Mouse (Mus musculus) hindbrain, embryonic 12.5 days (tissue): ENCODE measurements around the gene Kyat1. TPM values are rescaled to one million over a fixed set of nuclear protein-coding genes. Genes with fewer than 3 reads are reported as not detected.

ENCODE experiments used
- ATAC-seq: fragments of 200-750 bp; cut with Nextera tagmentation; 2 replicates; pipeline ENCODE4 v1.8.0; 2017; ENCODE audit warnings: moderate TSS enrichment; ENCODE audit not compliant: low FRiP score
- H3K27ac ChIP-seq: fragments of 300-500 bp; sonication (generic); 2 replicates; pipeline ENCODE4 v1.5.1; 2016; ENCODE audit warnings: mild to moderate bottlenecking
- H3K27me3 ChIP-seq: fragments of 300-500 bp; sonication (generic); 2 replicates; pipeline ENCODE4 v1.6.1; 2016; ENCODE audit warnings: mild to moderate bottlenecking
- H3K36me3 ChIP-seq: fragments of 300-500 bp; sonication (generic); 2 replicates; pipeline ENCODE4 v1.6.1; 2016; ENCODE audit warnings: mild to moderate bottlenecking
- H3K4me1 ChIP-seq: fragments of 300-500 bp; sonication (generic); 2 replicates; pipeline ENCODE4 v1.6.1; 2016
- H3K4me2 ChIP-seq: fragments of 300-500 bp; sonication (generic); replicated peaks from 2 replicates; pipeline ENCODE4 v1.6.1; 2016; ENCODE audit warnings: mild to moderate bottlenecking
- H3K4me3 ChIP-seq: fragments of 300-500 bp; sonication (generic); 2 replicates; pipeline ENCODE4 v1.5.1; 2016; ENCODE audit warnings: mild to moderate bottlenecking
- H3K9ac ChIP-seq: fragments of 300-500 bp; sonication (generic); 2 replicates; pipeline ENCODE4 v1.6.1; 2016; ENCODE audit warnings: mild to moderate bottlenecking, moderate library complexity
- H3K9me3 ChIP-seq: fragments of 300-500 bp; sonication (generic); replicated peaks from 2 replicates; pipeline ENCODE4 v1.6.1; 2016; ENCODE audit warnings: mild to moderate bottlenecking
- WGBS: fragments of 180-500 bp; shearing (Covaris S2); methylation state at CpG from one replicate; pipeline ENCODE4 v1.1.7; 2016; 5-methylcytosine and 5-hydroxymethylcytosine counted together
- polyA plus RNA-seq: library from polyadenylated mRNA; unstranded; fragments of >200 nt; fragmentation: Nextera tagmentation; extraction: Ambion mirVana; gene quantifications from 2 replicates; pipeline ENCODE4 v1.2.1, GENCODE M21; 2016

Gene Kyat1
- polyA plus RNA-seq, 1 experiment from 2014 or later = 10.4 TPM

- Histone ChIP-seq H3K36me3 (peaks cover 50% of the 10 kb centered on the region), H3K9me3 (no peaks in the 10 kb centered on the region), H3K4me2 (peak within 1 kb of the TSS; percentile 91; the same call in 1 of the 2 replicates), H3K4me3 (no peak within 1 kb of the TSS), H3K27ac (no peak within 1 kb of the TSS), H3K9ac (peak within 1 kb of the TSS; percentile 92; the same call in 1 of the 2 replicates), H3K27me3 (no peaks in the 10 kb centered on the region), H3K4me1 (peaks cover 31% of the 10 kb centered on the region)
- WGBS = 83% methylated on average over 2 of the region's 2 CpGs
- ATAC-seq = no peak
These were observed 34.6 kb upstream of the Kyat1 start, which contains the start of gene Gm28035 for GRCm38 (mm10) chr2:30240267-30240666. Gene Gm28035, plus strand, starts transcription at chr2:30240567.

- Histone ChIP-seq H3K4me1 (peaks cover 31% of the 10 kb centered on the region), H3K27ac (no peak overlapping the region), H3K36me3 (peaks cover 46% of the 10 kb centered on the region), H3K9me3 (no peaks in the 10 kb centered on the region), H3K27me3 (no peaks in the 10 kb centered on the region), H3K9ac (peak overlapping the region; percentile 92; the same call in 1 of the 2 replicates), H3K4me2 (no peak overlapping the region), H3K4me3 (no peak overlapping the region)
- ATAC-seq = no peak
- 85% methylated on average over 4 of the region's 4 CpGs for WGBS
These were observed 34.1 kb upstream of the Kyat1 start for GRCm38 (mm10) chr2:30239777-30240176.

GRCm38 (mm10) chr2:30238906-30239465 is 33.3 kb upstream of the Kyat1 start:
- Histone ChIP-seq H3K9me3 (no peaks in the 10 kb centered on the region), H3K4me1 (peaks cover 27% of the 10 kb centered on the region), H3K27ac (no peak overlapping the region), H3K36me3 (peaks cover 41% of the 10 kb centered on the region), H3K27me3 (no peaks in the 10 kb centered on the region), H3K4me2 (peak overlapping the region; percentile 91), H3K4me3 (peak overlapping the region; percentile 93), H3K9ac (peak overlapping the region; percentile 92)
- 68% methylated on average over 3 of the region's 3 CpGs for WGBS
- no peak for ATAC-seq

DNA sequence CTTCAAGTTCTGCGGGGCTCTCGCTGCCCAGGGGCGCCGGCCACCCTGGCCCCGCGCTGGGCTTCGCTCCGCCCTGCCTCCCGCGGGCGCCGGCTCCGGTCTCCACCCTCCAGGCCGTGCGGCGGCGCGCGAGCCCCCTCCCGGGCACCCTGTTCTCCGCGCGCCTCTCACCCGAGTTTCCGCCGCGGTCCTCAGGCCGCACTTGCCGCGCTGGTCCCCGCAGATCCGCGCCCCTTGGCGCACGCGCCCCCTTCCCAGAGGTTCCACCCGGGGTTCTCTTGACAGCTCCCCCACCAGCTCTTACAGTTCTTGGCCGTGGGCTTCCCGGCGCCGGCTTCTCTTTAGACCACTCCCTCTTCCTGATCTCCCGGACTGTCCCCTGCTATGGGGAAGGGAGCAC is 32.2 kb upstream of the Kyat1 start:
- 0% methylated on average over 34 of the region's 42 CpGs for WGBS
- Histone ChIP-seq H3K27me3 (no peaks in the 10 kb centered on the region), H3K36me3 (peaks cover 30% of the 10 kb centered on the region), H3K4me3 (peak overlapping the region; percentile 93), H3K27ac (peak overlapping the region; percentile 95), H3K9ac (peak overlapping the region; percentile 92), H3K4me2 (peak overlapping the region; percentile 91), H3K4me1 (peaks cover 27% of the 10 kb centered on the region), H3K9me3 (no peaks in the 10 kb centered on the region)
- peak; percentile 91 for ATAC-seq

DNA sequence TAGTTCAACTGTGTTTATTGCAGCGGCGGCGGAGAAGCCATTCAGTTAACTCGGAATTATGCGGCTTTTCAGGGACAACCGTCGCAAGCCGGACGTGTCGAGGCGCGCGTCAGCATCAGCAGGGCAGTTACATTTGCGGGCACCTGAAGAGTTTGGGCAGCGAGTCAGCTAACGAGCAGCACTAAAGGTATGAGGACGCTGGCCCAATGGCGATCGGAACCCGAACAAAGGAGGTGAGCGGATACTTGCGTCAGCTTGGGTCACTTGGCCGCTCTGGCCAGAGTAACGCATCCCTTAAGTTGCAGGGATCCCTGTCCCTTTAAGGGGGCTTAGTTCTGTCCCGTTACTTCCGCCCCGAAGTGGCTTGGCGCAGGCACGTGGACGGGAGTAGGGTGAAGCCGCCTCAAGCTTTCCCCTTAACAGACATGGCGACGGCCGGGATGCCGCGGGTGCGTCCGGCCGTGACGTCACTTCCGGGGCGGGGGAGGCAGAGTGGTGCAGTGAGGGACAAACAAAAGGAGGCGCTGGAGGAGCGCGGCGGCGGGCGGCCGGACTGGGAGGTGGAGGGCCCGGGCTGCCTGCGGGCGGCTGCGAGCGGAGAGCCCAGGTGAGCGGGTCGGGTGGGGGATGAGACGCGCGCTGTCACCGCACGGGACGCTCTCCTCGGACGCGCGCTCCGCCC is 31.7 kb upstream of the Kyat1 start, which contains the start of gene Lrrc8a:
TSS of gene Lrrc8a (plus strand) at position 517 of the 682 bp plus-strand sequence.
- Histone ChIP-seq H3K9me3 (no peaks in the 10 kb centered on the region), H3K36me3 (peaks cover 25% of the 10 kb centered on the region), H3K4me1 (peaks cover 22% of the 10 kb centered on the region), H3K9ac (peak within 1 kb of the TSS; percentile 92), H3K27ac (peak within 1 kb of the TSS; percentile 95), H3K4me2 (peak within 1 kb of the TSS; percentile 91), H3K4me3 (peak within 1 kb of the TSS; percentile 93), H3K27me3 (no peaks in the 10 kb centered on the region)
- ATAC-seq = peak; percentile 97
- under 1% methylated on average over 55 of the region's 67 CpGs for WGBS

- Histone ChIP-seq H3K9ac (peak overlapping the region; percentile 69), H3K9me3 (no peaks in the 10 kb centered on the region), H3K4me2 (peak overlapping the region; percentile 91), H3K27ac (peak overlapping the region; percentile 69), H3K27me3 (no peaks in the 10 kb centered on the region), H3K4me3 (peak overlapping the region; percentile 93), H3K36me3 (peaks cover 17% of the 10 kb centered on the region), H3K4me1 (peaks cover 22% of the 10 kb centered on the region)
- no peak for ATAC-seq
- WGBS = 6% methylated on average over 18 of the region's 18 CpGs
These were observed 31.0 kb upstream of the Kyat1 start for GRCm38 (mm10) chr2:30236426-30237198.

GRCm38 (mm10) chr2:30235593-30235992 is 29.9 kb upstream of the Kyat1 start:
- H3K4me2 ChIP-seq = no peak overlapping the region
- H3K4me1 ChIP-seq = peaks cover 22% of the 10 kb centered on the region
- H3K4me3 ChIP-seq = no peak overlapping the region
- no peaks in the 10 kb centered on the region for H3K27me3 ChIP-seq
- peaks cover 7% of the 10 kb centered on the region for H3K36me3 ChIP-seq
- no peak overlapping the region for H3K9ac ChIP-seq
- no peak overlapping the region for H3K27ac ChIP-seq
- WGBS = 88% methylated on average over 5 of the region's 5 CpGs
- no peak for ATAC-seq
- no peaks in the 10 kb centered on the region for H3K9me3 ChIP-seq

GRCm38 (mm10) chr2:30216293-30216692 is 10.6 kb upstream of the Kyat1 start:
- H3K27me3 ChIP-seq = no peaks in the 10 kb centered on the region
- WGBS = 97% methylated on average over 5 of the region's 5 CpGs
- no peaks in the 10 kb centered on the region for H3K4me1 ChIP-seq
- H3K4me2 ChIP-seq = no peak overlapping the region
- no peak for ATAC-seq
- no peaks in the 10 kb centered on the region for H3K36me3 ChIP-seq
- no peak overlapping the region for H3K9ac ChIP-seq
- no peak overlapping the region for H3K4me3 ChIP-seq
- no peaks in the 10 kb centered on the region for H3K9me3 ChIP-seq
- H3K27ac ChIP-seq = no peak overlapping the region

GRCm38 (mm10) chr2:30215493-30215892 is 9.8 kb upstream of the Kyat1 start:
- Histone ChIP-seq H3K4me3 (no peak overlapping the region), H3K9me3 (no peaks in the 10 kb centered on the region), H3K27ac (no peak overlapping the region), H3K9ac (no peak overlapping the region), H3K4me1 (no peaks in the 10 kb centered on the region), H3K4me2 (no peak overlapping the region), H3K27me3 (no peaks in the 10 kb centered on the region), H3K36me3 (no peaks in the 10 kb centered on the region)
- no peak for ATAC-seq
- 72% methylated on average over 6 of the region's 6 CpGs for WGBS

DNA sequence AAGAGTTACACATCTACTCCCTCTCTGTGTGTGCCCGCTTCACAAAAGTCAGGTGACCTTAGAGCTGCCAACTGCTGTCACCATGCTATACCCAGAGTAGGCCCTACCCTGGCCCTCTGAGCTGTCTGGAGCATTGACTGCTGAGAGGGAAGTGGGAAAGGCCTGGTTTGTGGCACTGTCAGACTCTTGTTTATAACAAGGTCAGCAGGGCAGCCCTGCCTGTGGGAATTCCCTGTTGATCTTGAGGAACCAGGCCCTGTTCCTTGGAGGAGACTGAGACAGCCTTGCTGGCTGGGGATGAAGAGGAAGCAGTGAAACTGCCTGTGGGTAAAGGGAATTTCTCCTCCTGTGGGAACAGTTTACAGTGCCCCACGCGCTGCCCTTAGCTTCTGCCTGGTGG is 9.1 kb upstream of the Kyat1 start:
- H3K27ac ChIP-seq = no peak overlapping the region
- H3K4me3 ChIP-seq = no peak overlapping the region
- no peaks in the 10 kb centered on the region for H3K9me3 ChIP-seq
- H3K36me3 ChIP-seq = no peaks in the 10 kb centered on the region
- no peak overlapping the region for H3K4me2 ChIP-seq
- no peaks in the 10 kb centered on the region for H3K4me1 ChIP-seq
- no peak for ATAC-seq
- no peak overlapping the region for H3K9ac ChIP-seq
- WGBS = 85% methylated on average over 3 of the region's 3 CpGs
- H3K27me3 ChIP-seq = no peaks in the 10 kb centered on the region

DNA sequence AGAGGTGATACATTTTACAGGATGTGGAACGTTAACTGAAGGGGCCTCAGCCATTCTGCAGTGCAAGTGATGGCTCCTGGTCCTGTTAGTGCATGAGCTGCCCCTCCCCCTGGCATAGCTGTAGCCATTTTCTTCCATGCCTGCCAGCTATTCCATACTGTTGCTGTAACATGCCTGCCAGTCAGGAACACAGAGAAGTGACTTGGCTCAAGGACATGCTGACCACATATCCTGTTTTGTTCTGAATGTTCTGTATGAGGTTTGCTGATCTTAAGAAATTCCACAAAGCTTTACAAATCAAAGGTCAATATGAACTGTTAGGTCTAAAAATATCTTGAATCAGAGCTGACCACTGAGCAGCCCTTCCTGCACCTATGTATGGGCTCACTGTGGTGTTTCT is 7.3 kb upstream of the Kyat1 start:
- Histone ChIP-seq H3K9ac (no peak overlapping the region), H3K4me3 (no peak overlapping the region), H3K4me1 (no peaks in the 10 kb centered on the region), H3K4me2 (no peak overlapping the region), H3K27me3 (no peaks in the 10 kb centered on the region), H3K27ac (no peak overlapping the region), H3K36me3 (no peaks in the 10 kb centered on the region), H3K9me3 (no peaks in the 10 kb centered on the region)
- 77% methylated on average over 1 of the region's 1 CpGs for WGBS
- ATAC-seq = no peak

DNA sequence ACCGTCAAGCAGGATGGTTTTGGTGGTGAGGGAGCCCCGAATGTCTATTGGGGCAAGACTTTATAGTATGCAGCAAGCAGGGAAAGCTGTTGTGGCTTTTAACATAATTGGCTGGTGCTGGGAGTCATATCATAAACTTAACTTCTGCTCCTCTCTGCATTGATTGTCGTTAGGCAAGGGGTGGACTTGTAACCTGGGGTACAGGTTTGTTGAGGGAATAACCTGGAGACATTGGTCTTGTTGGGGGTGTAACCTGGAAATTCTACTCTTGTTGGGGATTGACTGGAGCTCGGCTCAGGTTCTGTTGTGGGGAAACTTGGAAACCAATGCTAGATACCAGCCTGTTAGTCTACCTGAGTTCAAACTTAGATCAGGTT is 6.5 kb upstream of the Kyat1 start:
- no peak overlapping the region for H3K9ac ChIP-seq
- no peak overlapping the region for H3K27ac ChIP-seq
- no peaks in the 10 kb centered on the region for H3K36me3 ChIP-seq
- no peak overlapping the region for H3K4me2 ChIP-seq
- 78% methylated on average over 4 of the region's 4 CpGs for WGBS
- no peaks in the 10 kb centered on the region for H3K9me3 ChIP-seq
- H3K27me3 ChIP-seq = no peaks in the 10 kb centered on the region
- H3K4me1 ChIP-seq = no peaks in the 10 kb centered on the region
- no peak overlapping the region for H3K4me3 ChIP-seq
- no peak for ATAC-seq
